Mouse (Mus musculus) thymus, adult 18-20 months (tissue): ENCODE results near the gene Crabp1.

ENCODE experiments used
- DNase-seq, 2 experiments: peaks; one replicate each; pipeline ENCODE4 v3.0.0; 2022; ENCODE audit warnings: mixed read lengths in 2 of 2

Crabp1 gene

GRCm38 (mm10) chr9:54776451-54776982 is 12.0 kb downstream of the Crabp1 start:
- DNase-seq: no peak

DNA sequence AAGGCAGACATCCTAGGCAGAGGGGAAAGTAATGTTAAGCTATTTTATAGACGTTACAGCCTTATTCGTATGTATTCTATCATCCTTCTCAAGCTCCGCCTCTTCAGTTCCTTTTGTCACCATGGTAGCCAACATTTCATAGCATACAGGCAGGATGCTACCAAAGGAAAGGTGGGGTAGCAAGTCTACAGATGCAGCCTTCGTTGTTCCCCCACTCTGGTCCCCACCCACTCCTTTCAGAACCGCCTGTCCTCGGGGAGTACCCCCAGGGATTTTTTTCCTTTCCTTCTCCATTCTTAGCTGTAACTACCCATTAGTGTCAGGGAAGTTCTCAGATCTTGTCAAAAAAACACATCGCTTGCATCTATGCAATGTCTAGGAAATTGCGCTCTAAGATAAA is 14.7 kb downstream of the Crabp1 start:
- no peak for DNase-seq

DNA sequence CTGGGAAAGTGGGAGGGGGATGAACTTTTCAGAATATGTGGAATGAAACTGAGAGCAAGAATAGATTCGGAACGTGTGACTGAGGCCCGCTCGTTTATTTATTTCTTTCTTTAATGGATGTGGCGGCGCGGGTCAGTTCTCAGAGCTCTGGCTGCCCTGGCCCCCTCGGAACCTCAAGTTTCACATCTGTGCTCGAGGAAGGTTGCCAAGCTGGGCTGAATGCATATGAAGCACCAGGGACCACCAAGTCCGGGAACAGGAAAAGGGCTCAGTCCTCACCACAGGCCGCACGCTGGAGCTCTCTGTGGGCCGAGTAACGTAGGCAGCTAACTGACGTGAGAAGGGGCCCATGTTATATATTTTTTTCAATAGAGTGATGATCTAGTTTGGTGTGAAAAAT is 18.0 kb downstream of the Crabp1 start:
- no peak for DNase-seq

DNA sequence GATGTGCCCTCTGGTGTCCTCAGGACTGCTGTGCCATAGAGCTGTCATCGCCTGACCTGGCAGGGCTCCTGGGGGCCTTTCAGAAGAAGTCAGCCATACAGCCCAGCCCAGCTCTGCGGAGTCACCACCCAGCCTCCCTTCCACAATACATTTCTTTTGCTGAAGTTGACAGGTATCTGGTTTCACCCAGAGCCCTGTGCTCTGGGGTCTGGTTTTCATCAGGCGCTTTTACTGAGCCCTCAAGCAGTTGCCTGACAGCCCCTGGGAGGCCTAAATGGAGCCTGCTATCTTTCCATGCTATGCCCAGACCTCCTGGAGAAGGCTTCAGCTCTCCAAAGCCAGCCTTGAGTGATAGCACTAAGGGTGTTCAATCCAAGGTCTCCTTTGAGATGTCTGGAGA is 19.5 kb downstream of the Crabp1 start:
- DNase-seq: no peak

DNA sequence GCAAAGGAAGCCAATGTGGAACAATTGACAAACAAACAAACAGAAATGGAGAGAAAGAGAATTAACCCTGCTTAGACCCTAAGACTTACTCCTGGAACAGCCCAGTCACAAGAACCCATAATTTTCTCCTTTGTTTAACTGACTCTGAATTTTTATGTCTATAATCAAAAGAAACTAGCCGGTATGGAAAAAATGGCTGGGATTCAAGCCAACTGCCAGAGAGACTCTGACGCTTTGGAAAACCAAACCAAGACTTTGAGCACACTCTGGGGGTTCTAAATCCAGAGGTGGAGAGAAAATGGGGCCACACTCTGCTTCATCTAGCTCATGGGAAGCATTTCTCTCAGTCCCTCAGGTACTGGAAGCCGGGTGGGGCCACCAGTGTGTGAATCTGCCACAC is 20.7 kb downstream of the Crabp1 start:
- DNase-seq: no peak

DNA sequence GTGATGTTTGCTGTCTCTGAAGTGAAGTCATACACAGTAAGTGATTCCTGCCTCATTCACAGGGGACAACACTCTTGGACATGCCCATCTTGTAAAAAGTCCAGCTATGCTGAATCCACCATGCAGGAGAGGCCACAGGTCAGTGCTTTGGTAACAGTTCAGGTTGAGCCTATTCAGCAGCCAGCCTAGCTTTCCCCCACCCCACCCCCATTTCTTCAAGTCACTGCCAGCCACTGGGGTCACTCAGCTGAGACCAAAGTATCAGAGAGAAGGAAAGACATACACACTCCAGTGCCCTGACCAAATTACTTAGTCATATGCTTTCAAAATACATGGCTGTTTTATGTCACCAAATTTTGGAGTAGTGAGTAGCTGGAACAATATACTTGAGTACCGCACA is 21.5 kb downstream of the Crabp1 start:
- DNase-seq: no peak

DNA sequence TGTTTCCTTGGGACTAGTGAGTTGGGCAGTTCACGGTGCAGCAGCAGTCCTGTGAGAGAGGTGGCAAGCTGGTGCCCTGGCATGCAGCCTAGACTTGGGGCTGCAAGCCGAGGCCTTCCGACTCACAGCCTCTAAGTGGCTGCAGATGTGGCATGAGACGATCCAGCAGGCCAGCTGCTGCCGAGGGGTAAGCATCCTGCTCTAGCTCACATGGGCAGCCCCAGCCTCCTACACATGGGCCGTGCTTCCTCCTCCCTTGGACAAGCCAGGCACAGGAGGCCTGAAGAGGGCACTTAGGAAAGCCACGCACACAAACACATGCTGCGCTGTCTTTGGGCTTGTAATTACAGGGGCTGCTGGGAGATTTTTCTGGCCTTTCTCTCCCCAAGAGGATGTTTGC is 23.2 kb downstream of the Crabp1 start:
- DNase-seq: no peak

- DNase-seq: no peak
These were observed 25.7 kb downstream of the Crabp1 start for GRCm38 (mm10) chr9:54790271-54790670.

- DNase-seq: no peak
These were observed 37.0 kb downstream of the Crabp1 start for GRCm38 (mm10) chr9:54801460-54801961.

DNA sequence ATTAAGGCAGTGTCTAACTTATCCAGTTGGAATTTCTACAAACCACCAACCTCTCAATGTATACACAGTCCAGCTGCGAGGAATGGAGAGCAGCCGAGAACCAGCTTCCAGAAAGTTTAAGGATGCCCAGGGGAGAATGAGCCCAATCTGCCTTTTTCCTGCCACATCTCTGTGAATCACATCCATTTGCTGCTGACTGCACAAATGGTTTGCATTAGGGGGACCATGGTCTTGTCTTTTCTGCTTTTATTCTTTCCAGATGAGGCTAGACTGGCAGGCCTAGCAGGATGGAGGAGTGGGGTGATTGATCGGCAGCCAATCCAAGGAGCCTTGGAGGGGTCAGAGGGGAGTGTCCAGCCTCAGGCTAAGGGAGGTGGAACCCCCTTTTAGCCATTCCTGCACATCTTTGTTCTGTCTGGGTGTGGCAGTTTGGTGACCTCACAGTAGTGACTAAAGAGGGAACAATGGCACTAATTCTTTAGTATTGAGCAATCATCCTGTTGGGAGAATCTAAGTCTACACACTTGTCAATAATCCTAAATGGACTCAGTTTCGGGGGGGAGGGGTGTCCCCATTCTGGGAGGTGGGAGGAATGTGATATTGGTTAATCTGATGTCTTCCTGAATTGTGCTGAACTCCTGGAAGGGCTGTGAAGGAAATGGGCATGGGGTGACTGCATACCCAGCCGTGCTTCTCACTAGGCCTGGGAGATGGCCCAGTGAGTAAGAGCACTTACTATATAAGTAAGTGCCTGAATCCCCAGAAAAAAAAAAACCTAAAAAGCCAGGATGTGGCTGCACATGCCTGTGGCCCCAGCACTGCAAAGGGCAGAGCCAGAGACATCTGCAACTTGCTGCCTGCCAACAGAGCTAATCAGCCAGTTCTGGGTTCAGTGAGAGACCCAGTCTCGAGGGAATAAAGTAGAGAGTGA is 38.5 kb downstream of the Crabp1 start:
- DNase-seq: no peak

- DNase-seq: no peak
These were observed 39.8 kb downstream of the Crabp1 start for GRCm38 (mm10) chr9:54804351-54804750.

DNA sequence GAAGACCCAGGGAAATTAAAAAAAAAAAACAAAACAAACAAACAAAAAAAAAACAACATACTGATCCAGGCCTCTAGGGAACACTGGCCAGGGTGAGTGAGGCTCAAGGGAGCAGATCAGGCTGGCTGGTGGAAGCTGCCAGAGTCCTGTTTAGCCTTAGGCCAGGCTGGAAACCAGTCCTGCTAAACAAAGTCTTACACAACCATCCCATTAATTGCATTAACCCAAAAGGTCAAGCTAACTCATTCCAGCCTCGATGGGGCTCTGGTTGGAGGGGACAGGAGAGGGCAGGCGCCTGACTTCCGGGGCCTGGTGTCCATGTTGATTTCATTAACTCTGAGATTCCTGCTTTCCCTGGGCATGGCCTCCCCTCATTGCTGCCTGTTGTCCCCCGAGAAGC is 43.2 kb downstream of the Crabp1 start:
- no peak for DNase-seq

DNA sequence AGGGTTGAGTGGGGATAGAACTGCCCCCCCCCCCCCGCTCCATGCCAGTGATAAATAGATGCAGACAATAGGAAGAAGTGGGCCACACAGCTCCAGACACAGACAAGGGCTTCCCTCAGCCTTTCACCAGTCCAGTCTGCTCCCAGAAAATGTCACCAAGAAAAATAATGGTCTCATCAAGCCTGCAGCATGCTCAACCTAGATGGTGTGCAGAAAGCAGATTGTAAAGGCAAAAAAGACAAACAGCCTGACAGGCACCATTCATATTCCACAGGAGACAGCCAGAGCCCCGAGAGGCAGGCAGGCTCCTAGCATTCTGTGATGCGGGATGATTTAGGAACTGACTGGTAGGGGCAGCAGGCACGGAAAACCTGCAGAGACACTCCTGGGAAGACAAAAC is 45.4 kb downstream of the Crabp1 start:
- DNase-seq: no peak

DNA sequence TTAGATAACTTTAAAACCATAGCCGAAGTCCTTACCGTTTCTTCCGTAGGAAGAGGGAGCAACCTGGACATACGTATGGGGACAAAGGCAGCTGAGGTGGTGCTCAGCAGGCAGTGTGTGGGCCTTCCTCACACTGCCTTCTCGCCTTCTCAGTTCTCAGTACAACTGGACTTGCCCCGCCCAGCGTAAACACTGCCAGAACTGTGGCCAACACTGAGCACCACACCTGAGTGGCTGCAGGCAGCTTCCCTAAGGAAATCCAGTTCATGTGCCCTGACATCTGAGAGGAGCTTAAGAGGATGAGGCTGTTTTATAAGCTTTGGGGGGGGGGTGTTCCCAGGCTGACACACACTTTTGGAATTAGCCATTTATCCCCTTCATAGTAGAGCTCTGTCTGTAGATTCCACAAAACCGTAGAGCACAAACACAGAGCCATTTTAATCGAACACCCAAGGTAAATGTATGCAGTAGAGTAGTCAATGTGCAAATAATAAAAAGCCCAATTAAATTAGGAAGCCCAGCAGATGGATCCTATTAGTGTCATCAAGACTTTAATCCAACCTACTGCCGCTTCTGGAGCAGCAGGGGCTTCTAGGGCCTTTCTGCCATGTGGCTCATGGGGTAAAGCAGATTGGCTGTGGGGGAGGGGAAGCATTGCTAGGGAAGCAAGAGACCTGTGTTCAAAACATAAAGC is 52.1 kb downstream of the Crabp1 start:
- no peak for DNase-seq

DNA sequence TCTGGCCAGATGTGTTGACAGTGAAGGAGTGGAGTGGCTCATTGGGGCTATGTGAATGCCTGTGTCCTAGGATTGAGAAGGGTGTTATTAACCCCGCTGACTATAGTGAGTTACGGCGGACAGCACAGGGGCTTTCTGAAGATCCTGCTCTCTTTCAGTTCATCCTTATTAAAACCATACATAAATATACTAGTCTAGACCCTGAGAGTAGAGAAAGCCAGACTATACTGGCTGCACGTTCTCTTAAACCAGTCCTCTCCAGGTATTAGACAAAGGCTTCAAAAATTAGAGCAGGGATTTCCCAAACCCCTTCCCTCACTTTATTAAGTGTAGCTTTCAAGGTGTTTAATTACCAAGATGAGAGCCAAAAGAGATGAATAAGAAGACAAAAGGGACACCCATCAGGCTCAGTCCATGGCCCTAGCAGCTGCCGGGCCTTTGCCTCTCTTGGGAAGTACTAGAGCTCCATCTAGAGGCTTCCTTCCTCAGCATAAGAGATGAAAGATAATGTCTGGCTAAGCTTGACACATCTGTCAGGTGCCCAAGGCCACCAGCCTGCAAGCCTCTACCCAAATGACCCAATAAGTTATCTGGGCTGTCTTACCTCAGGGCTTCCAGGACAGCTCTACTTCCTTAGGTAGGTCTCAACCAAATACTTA is 57.0 kb downstream of the Crabp1 start:
- no peak for DNase-seq
